Mouse (Mus musculus) ES-Bruce4 (cell line): Measurements from ENCODE around the gene Insl6. TPM values are rescaled to one million over a fixed set of nuclear protein-coding genes. Genes with fewer than 3 reads are reported as not detected.

Experiments
- H3K27ac ChIP-seq: 2 replicates; pipeline ENCODE4 v1.5.1; 2012; ENCODE audit warnings: low read length, inconsistent platforms; ENCODE audit not compliant: insufficient read depth
- H3K27me3 ChIP-seq: 2 replicates; pipeline ENCODE4 v1.6.1; 2012; ENCODE audit warnings: mild to moderate bottlenecking, low read length, inconsistent platforms; ENCODE audit not compliant: control insufficient read depth, poor library complexity, insufficient read depth, severe bottlenecking
- H3K36me3 ChIP-seq: 2 replicates; pipeline ENCODE4 v1.6.1; 2012; ENCODE audit warnings: inconsistent platforms, mild to moderate bottlenecking, low read length, moderate library complexity; ENCODE audit not compliant: control insufficient read depth, poor library complexity, insufficient read depth, severe bottlenecking
- H3K4me1 ChIP-seq: one replicate; pipeline ENCODE4 v1.8.1; 2011; ENCODE audit warnings: low read length; ENCODE audit not compliant: control insufficient read depth, insufficient read depth
- H3K4me3 ChIP-seq: 2 replicates; pipeline ENCODE4 v1.5.1; 2011; ENCODE audit warnings: low read depth, mild to moderate bottlenecking, low read length
- H3K9ac ChIP-seq: 2 replicates; pipeline ENCODE4 v1.6.1; 2012; ENCODE audit warnings: low read depth, mild to moderate bottlenecking, inconsistent platforms; ENCODE audit not compliant: poor library complexity, severe bottlenecking
- H3K9me3 ChIP-seq: replicated peaks from 2 replicates; pipeline ENCODE4 v1.6.1; 2012; ENCODE audit warnings: mild to moderate bottlenecking, low read length, inconsistent platforms; ENCODE audit not compliant: control insufficient read depth, poor library complexity, insufficient read depth, severe bottlenecking
- CTCF ChIP-seq: IDR thresholded peaks from one replicate; pipeline ENCODE4 v1.8.1; 2011; ENCODE audit warnings: low read depth, low read length
- EP300 ChIP-seq: IDR thresholded peaks from 2 replicates; pipeline ENCODE4 v1.6.1; 2011; ENCODE audit warnings: low read depth, low read length; ENCODE audit not compliant: insufficient read depth
- POLR2A ChIP-seq: IDR thresholded peaks from one replicate; pipeline ENCODE4 v1.8.1; 2011; ENCODE audit warnings: low read length; ENCODE audit not compliant: insufficient read depth
- polyA plus RNA-seq: library from polyadenylated mRNA; stranded (reverse); fragments of >200 nt; gene quantifications from 2 replicates; pipeline ENCODE4 v1.2.4, GENCODE M21; 2011; ENCODE audit warnings: low read depth; ENCODE audit not compliant: missing spikeins, insufficient read depth, insufficient read length

The Insl6 gene
- polyA plus RNA-seq, 1 experiment: 12.2 TPM

- H3K4me3 ChIP-seq: no peak overlapping the region
Observed at GRCm38 (mm10) chr19:29366226-29366968, 41.2 kb upstream of the Insl6 start.

GRCm38 (mm10) chr19:29365105-29365504 is 39.9 kb upstream of the Insl6 start:
- Histone ChIP-seq H3K27ac (no peak overlapping the region), H3K36me3 (no peaks in the 10 kb centered on the region), H3K27me3 (no peaks in the 10 kb centered on the region), H3K9me3 (no peaks in the 10 kb centered on the region), H3K4me3 (no peak overlapping the region), H3K4me1 (no peaks in the 10 kb centered on the region), H3K9ac (no peak overlapping the region)
- TF ChIP-seq POLR2A (no peak), CTCF (no peak), EP300 (no peak)

More at GRCm38 (mm10) chr19:29366226-29366968, 41.2 kb upstream of the Insl6 start:
- H3K27ac ChIP-seq: no peak overlapping the region
- TF ChIP-seq CTCF (no peak), EP300 (no peak), POLR2A (no peak)
- no peak overlapping the region for H3K9ac ChIP-seq
- no peaks in the 10 kb centered on the region for H3K27me3 ChIP-seq
- no peaks in the 10 kb centered on the region for H3K4me1 ChIP-seq
- no peaks in the 10 kb centered on the region for H3K36me3 ChIP-seq
- H3K9me3 ChIP-seq: no peaks in the 10 kb centered on the region

- Histone ChIP-seq H3K9ac (no peak overlapping the region), H3K36me3 (no peaks in the 10 kb centered on the region), H3K27ac (no peak overlapping the region), H3K4me1 (no peaks in the 10 kb centered on the region), H3K4me3 (no peak overlapping the region), H3K9me3 (no peaks in the 10 kb centered on the region), H3K27me3 (no peaks in the 10 kb centered on the region)
- no peak for TF ChIP-seq EP300
Observed at GRCm38 (mm10) chr19:29364076-29364475, 38.9 kb upstream of the Insl6 start.

- H3K27me3 ChIP-seq: no peaks in the 10 kb centered on the region
- no peaks in the 10 kb centered on the region for H3K4me1 ChIP-seq
- no peak overlapping the region for H3K9ac ChIP-seq
- H3K4me3 ChIP-seq: no peak overlapping the region
- TF ChIP-seq POLR2A: no peak
- TF ChIP-seq CTCF: no peak
- H3K27ac ChIP-seq: no peak overlapping the region
- no peaks in the 10 kb centered on the region for H3K36me3 ChIP-seq
- no peaks in the 10 kb centered on the region for H3K9me3 ChIP-seq
Observed at GRCm38 (mm10) chr19:29363557-29363956, 38.4 kb upstream of the Insl6 start.

- H3K27ac ChIP-seq: no peak overlapping the region
Observed at GRCm38 (mm10) chr19:29362173-29362930, 37.2 kb upstream of the Insl6 start.

GRCm38 (mm10) chr19:29361468-29362130 is 36.4 kb upstream of the Insl6 start:
- Histone ChIP-seq H3K4me3 (peak overlapping the region; percentile 58), H3K27me3 (no peaks in the 10 kb centered on the region), H3K9me3 (no peaks in the 10 kb centered on the region), H3K4me1 (no peaks in the 10 kb centered on the region), H3K27ac (no peak overlapping the region), H3K9ac (peak overlapping the region; percentile 2; the same call in 1 of the 2 replicates), H3K36me3 (no peaks in the 10 kb centered on the region)
- TF ChIP-seq EP300 (no peak), CTCF (no peak), POLR2A (no peak)

More at GRCm38 (mm10) chr19:29362173-29362930, 37.2 kb upstream of the Insl6 start:
- no peaks in the 10 kb centered on the region for H3K36me3 ChIP-seq
- no peaks in the 10 kb centered on the region for H3K4me1 ChIP-seq
- TF ChIP-seq EP300 (no peak), POLR2A (no peak), CTCF (no peak)
- no peaks in the 10 kb centered on the region for H3K27me3 ChIP-seq
- H3K9me3 ChIP-seq: no peaks in the 10 kb centered on the region
- no peak overlapping the region for H3K9ac ChIP-seq
- peak overlapping the region; percentile 54 for H3K4me3 ChIP-seq
